Mouse (Mus musculus): Measurements from ENCODE around the gene Fubp1. TPM values are rescaled to one million over a fixed set of nuclear protein-coding genes. Genes with fewer than 3 reads are reported as not detected.

The Fubp1 gene
- total and polyA plus RNA-seq, 3 experiments = 214 to 333 (median 224) TPM

DNA sequence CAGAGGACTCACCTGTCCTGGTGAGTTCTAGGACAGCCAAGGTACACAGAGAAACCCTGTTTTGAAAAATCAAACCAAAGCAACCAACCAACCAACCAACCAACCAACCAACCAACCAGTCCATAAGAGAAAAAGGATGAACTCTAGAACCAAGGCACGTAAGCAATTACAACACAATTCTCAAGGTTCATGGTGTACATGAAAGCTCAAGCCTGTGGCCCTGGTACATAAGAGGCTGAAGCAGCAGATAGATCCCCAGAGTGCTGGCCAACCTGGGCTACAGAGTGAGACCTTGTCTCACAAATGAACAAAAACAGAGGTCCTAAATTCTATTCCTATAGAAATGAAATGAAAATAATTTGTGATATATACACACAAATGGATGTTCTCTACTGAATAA, 74.1 kb downstream of the Fubp1 start:
- H3K4me2 ChIP-seq (ENCODE audit: insufficient read depth, low read depth, poor library complexity, severe bottlenecking) = no peak overlapping the region
- peaks cover 62 to 87% of the 10 kb centered on the region in 2 experiments for H3K36me3 ChIP-seq (replicated peaks in 1 of 2; ENCODE audit: control insufficient read depth in 1 of 2, insufficient read depth in 1 of 2, low read length in 1 of 2)
- no peak overlapping the region for H3K4me3 ChIP-seq (replicated peaks in 1 of 3; ENCODE audit: low read depth in 2 of 3, low read length in 2 of 3, poor library complexity in 1 of 3)
- H3K79me2 ChIP-seq (replicated peaks; ENCODE audit: control insufficient read depth, extremely low read depth, insufficient read depth, poor library complexity, severe bottlenecking) = no peaks in the 10 kb centered on the region
- no peaks in the 10 kb centered on the region for H3K9me3 ChIP-seq (replicated peaks; ENCODE audit: low read length)
- DNase-seq (ENCODE audit: extremely low read depth) = no peak
- no peak for TF ChIP-seq GABPA (IDR thresholded peaks at IDR 0.05; ENCODE audit: insufficient replicate concordance, low read depth, low read length)
- no peak for TF ChIP-seq IRF4 (IDR thresholded peaks at IDR 0.05; ENCODE audit: low read depth, low read length)
- no peak for TF ChIP-seq MAFK (IDR thresholded peaks at IDR 0.05; ENCODE audit: insufficient replicate concordance, low read length)
- no peak for TF ChIP-seq BHLHE40 (IDR thresholded peaks at IDR 0.05; ENCODE audit: low read depth, low read length)
- TF ChIP-seq MEF2A (IDR thresholded peaks at IDR 0.05; ENCODE audit: borderline replicate concordance, low read depth, low read length) = no peak
- TF ChIP-seq UBTF (IDR thresholded peaks at IDR 0.05; ENCODE audit: low read depth, low read length) = no peak
- TF ChIP-seq TBP (conservative IDR thresholded peaks at IDR 0.05; ENCODE audit: low read depth, low read length) = no peak
- TF ChIP-seq MAX (IDR thresholded peaks at IDR 0.05; ENCODE audit: low read length) = no peak
- dilution Hi-C loops (cut with MboI; ENCODE audit: extremely low pct_ligation_motif_present, extremely low pct_unique_long_range_greater_than_20kb, low sequenced_read_pairs) (no loop called here), in situ Hi-C loops (cut with MboI; ENCODE audit: low pct_ligation_motif_present, low pct_unique_long_range_greater_than_20kb, low sequenced_read_pairs) (no loop called here)
- no peaks in the 10 kb centered on the region for H3K4me1 ChIP-seq (ENCODE audit: control insufficient read depth in 1 of 2, insufficient read depth in 2 of 2)
- no peaks in the 10 kb centered on the region for H3K27me3 ChIP-seq (replicated peaks)
- H3K27ac ChIP-seq (ENCODE audit: insufficient read depth, low read depth) = no peak overlapping the region
- no peak overlapping the region for H3K9ac ChIP-seq (ENCODE audit: insufficient read depth, low read depth)

DNA sequence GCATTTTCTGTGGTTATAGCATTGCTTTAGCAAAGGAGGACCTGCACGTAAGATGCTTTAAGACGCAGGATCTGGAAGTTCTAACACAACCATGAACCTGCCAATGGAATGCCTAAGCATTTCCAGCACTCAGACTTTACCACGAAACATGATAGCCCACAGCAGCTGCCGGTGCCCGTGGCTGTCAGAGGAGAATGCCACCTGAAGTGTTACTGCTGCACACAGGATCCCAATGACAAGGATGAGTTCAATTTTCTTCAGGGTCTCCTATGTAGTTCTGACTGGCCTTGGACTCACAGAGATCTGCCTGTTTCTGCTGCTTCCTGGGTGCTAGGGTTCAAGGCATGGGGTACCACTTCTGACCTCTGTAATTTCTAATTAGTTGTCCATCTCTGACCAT, 74.5 kb downstream of the Fubp1 start:
- Histone ChIP-seq H3K4me1 (ENCODE audit: control insufficient read depth in 1 of 2, insufficient read depth in 2 of 2) (no peaks in the 10 kb centered on the region), H3K4me3 (replicated peaks in 1 of 3; ENCODE audit: low read depth in 2 of 3, low read length in 2 of 3, poor library complexity in 1 of 3) (no peak overlapping the region), H3K27ac (ENCODE audit: insufficient read depth, low read depth) (no peak overlapping the region), H3K4me2 (ENCODE audit: insufficient read depth, low read depth, poor library complexity, severe bottlenecking) (no peak overlapping the region), H3K79me2 (replicated peaks; ENCODE audit: control insufficient read depth, extremely low read depth, insufficient read depth, poor library complexity, severe bottlenecking) (no peaks in the 10 kb centered on the region), H3K27me3 (replicated peaks) (no peaks in the 10 kb centered on the region), H3K9ac (ENCODE audit: insufficient read depth, low read depth) (no peak overlapping the region), H3K36me3 (replicated peaks in 1 of 2; ENCODE audit: control insufficient read depth in 1 of 2, insufficient read depth in 1 of 2, low read length in 1 of 2) (peaks cover 62 to 86% of the 10 kb centered on the region in 2 experiments), H3K9me3 (replicated peaks; ENCODE audit: low read length) (no peaks in the 10 kb centered on the region)
- dilution Hi-C loops (cut with MboI; ENCODE audit: extremely low pct_ligation_motif_present, extremely low pct_unique_long_range_greater_than_20kb, low sequenced_read_pairs) (no loop called here), in situ Hi-C loops (cut with MboI; ENCODE audit: low pct_ligation_motif_present, low pct_unique_long_range_greater_than_20kb, low sequenced_read_pairs) (no loop called here)
- no peak for TF ChIP-seq MYC (IDR thresholded peaks at IDR 0.05; ENCODE audit: low read depth, low read length)
- no peak for DNase-seq (ENCODE audit: extremely low read depth)

Other genes starting within 250 kb of the Fubp1 start
- 0.38 TPM in 1 of 2 replicates, not detected in the other for gene Gipc2, start 44.2 kb upstream of the Fubp1 start, total RNA-seq (2012; rRNA removed)
- gene Gipc2, start 44.2 kb upstream of the Fubp1 start, total RNA-seq (2014; rRNA removed) = 0.24 TPM in 1 of 2 replicates, not detected in the other
- gene Gipc2, start 44.2 kb upstream of the Fubp1 start, polyA plus RNA-seq (2012; ENCODE audit: insufficient read length, low read depth) = 1.2 and 1.7 TPM in 2 replicates
- gene Dnajb4, start 120 bp upstream of the Fubp1 start, total RNA-seq (2012; rRNA removed) = 11.7 and 14.9 TPM in 2 replicates
- gene Dnajb4, start 120 bp upstream of the Fubp1 start, total RNA-seq (2014; rRNA removed) = 26.4 and 30.0 TPM in 2 replicates
- gene Dnajb4, start 120 bp upstream of the Fubp1 start, polyA plus RNA-seq (2012; ENCODE audit: insufficient read length, low read depth) = 17.7 and 19.5 TPM in 2 replicates
- 0.08 TPM in 2 replicates for gene Nexn, start 55.9 kb downstream of the Fubp1 start, total RNA-seq (2012; rRNA removed)
- gene Nexn, start 55.9 kb downstream of the Fubp1 start, total RNA-seq (2014; rRNA removed) = not detected in 2 replicates
- 0.17 and 0.67 TPM in 2 replicates for gene Nexn, start 55.9 kb downstream of the Fubp1 start, polyA plus RNA-seq (2012; ENCODE audit: insufficient read length, low read depth)
- gene Miga1, start 130.0 kb downstream of the Fubp1 start, total RNA-seq (2012; rRNA removed) = 30.7 and 32.5 TPM in 2 replicates
- gene Miga1, start 130.0 kb downstream of the Fubp1 start, total RNA-seq (2014; rRNA removed) = 23.1 and 25.3 TPM in 2 replicates
- gene Miga1, start 130.0 kb downstream of the Fubp1 start, polyA plus RNA-seq (2012; ENCODE audit: insufficient read length, low read depth) = 41.1 and 44.7 TPM in 2 replicates
- 48.8 and 48.9 TPM in 2 replicates for gene Usp33, start 136.1 kb downstream of the Fubp1 start, total RNA-seq (2012; rRNA removed)
- 54.7 and 65.5 TPM in 2 replicates for gene Usp33, start 136.1 kb downstream of the Fubp1 start, total RNA-seq (2014; rRNA removed)
- 35.8 and 38.3 TPM in 2 replicates for gene Usp33, start 136.1 kb downstream of the Fubp1 start, polyA plus RNA-seq (2012; ENCODE audit: insufficient read length, low read depth)
- gene Zzz3, start 185.1 kb downstream of the Fubp1 start, total RNA-seq (2012; rRNA removed) = 64.2 and 77.7 TPM in 2 replicates
- 116 and 131 TPM in 2 replicates for gene Zzz3, start 185.1 kb downstream of the Fubp1 start, total RNA-seq (2014; rRNA removed)
- 88.4 and 94.9 TPM in 2 replicates for gene Zzz3, start 185.1 kb downstream of the Fubp1 start, polyA plus RNA-seq (2012; ENCODE audit: insufficient read length, low read depth)

All from CH12.LX (cell line).